Mouse (Mus musculus) testis, adult 2 months (tissue): Measurements from ENCODE around the gene Bend5. TPM values are rescaled to one million over a fixed set of nuclear protein-coding genes. Genes with fewer than 3 reads are reported as not detected.

Experiments
- H3K27ac ChIP-seq: fragments of 200-500 bp; 2 replicates; pipeline ENCODE4 v1.5.1; 2012; ENCODE audit warnings: low read depth, low read length; ENCODE audit not compliant: control insufficient read depth, insufficient read depth
- H3K27me3 ChIP-seq: fragments of 200-500 bp; 2 replicates; pipeline ENCODE4 v1.6.1; 2012; ENCODE audit warnings: mild to moderate bottlenecking, low read length, moderate library complexity; ENCODE audit not compliant: control insufficient read depth, insufficient read depth
- H3K36me3 ChIP-seq: fragments of 200-500 bp; 2 replicates; pipeline ENCODE4 v1.6.1; 2012; ENCODE audit warnings: mild to moderate bottlenecking, low read length; ENCODE audit not compliant: control insufficient read depth, insufficient read depth
- H3K4me1 ChIP-seq: fragments of 200-500 bp; 2 replicates; pipeline ENCODE4 v1.6.1; 2012; ENCODE audit warnings: low read length; ENCODE audit not compliant: control insufficient read depth, insufficient read depth
- H3K4me3 ChIP-seq: fragments of 200-500 bp; 2 replicates; pipeline ENCODE4 v1.5.1; 2012; ENCODE audit warnings: low read depth, mild to moderate bottlenecking, low read length, moderate library complexity, mixed read lengths; ENCODE audit not compliant: control insufficient read depth
- CTCF ChIP-seq: fragments of 200-500 bp; IDR thresholded peaks from 2 replicates; pipeline ENCODE4 v1.5.1; 2012; ENCODE audit warnings: low read depth, mild to moderate bottlenecking, inconsistent platforms, low read length, moderate library complexity; ENCODE audit not compliant: control insufficient read depth, insufficient read depth, insufficient replicate concordance
- POLR2A ChIP-seq: fragments of 200-500 bp; IDR thresholded peaks from 2 replicates; pipeline ENCODE4 v1.6.1; 2012; ENCODE audit warnings: low read depth, mild to moderate bottlenecking, inconsistent platforms, low read length, moderate library complexity; ENCODE audit not compliant: control insufficient read depth
- polyA plus RNA-seq: library from polyadenylated mRNA; depleted of rRNA; stranded (reverse); fragments of >200 nt; gene quantifications from 2 replicates; pipeline ENCODE4 v1.2.3, GENCODE M21; 2012

Gene Bend5
- polyA plus RNA-seq, 1 experiment: 3.2 TPM

DNA sequence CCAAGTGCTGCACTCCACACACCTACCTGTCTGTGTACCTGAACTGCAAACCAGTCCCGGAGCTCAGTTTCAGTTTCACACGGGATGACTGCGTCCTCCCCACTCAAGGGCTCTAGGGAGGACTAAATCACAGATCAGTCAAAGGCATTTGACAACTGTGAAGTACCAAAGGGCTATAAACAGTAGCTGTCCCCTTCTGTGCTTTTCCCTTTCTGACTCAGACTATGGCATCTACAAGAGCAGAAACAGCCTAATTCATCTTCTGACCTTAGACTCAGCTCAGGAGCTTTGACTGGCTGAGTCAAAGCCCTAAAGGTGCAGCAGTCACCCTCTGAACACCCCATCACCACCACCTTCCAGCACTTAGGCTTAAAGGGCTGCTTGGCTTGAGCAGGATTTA is 56.9 kb downstream of the Bend5 start:
- Histone ChIP-seq H3K27me3 (no peaks in the 10 kb centered on the region), H3K4me3 (no peak overlapping the region), H3K27ac (no peak overlapping the region), H3K4me1 (no peaks in the 10 kb centered on the region), H3K36me3 (no peaks in the 10 kb centered on the region)
- TF ChIP-seq POLR2A: no peak
- TF ChIP-seq CTCF: no peak

GRCm38 (mm10) chr4:111472511-111472910 is 57.7 kb downstream of the Bend5 start:
- Histone ChIP-seq H3K27me3 (no peaks in the 10 kb centered on the region), H3K4me1 (no peaks in the 10 kb centered on the region), H3K36me3 (no peaks in the 10 kb centered on the region), H3K27ac (no peak overlapping the region), H3K4me3 (no peak overlapping the region)
- TF ChIP-seq CTCF (no peak), POLR2A (no peak)

DNA sequence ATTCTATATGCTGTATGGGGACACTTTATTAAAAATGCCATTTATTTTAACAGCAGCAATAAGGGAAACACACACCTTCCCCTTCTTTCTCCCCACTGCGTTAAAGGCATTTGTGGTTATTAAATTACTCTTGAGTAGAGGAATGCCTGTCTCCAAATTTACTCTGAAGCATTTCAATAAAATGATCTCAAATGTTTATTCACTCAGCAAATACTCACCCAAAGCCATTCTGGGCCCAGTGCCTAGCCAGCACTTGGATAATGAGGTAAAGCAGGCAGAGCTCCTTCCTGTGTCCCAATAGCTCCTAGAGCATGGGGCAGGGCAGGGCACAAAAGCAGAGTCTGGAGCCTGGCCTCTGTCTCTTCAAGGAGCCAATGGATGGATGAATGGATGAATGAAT is 58.2 kb downstream of the Bend5 start:
- TF ChIP-seq POLR2A (no peak), CTCF (no peak)
- no peak overlapping the region for H3K27ac ChIP-seq
- H3K4me3 ChIP-seq: no peak overlapping the region
- no peaks in the 10 kb centered on the region for H3K27me3 ChIP-seq
- H3K36me3 ChIP-seq: no peaks in the 10 kb centered on the region
- no peaks in the 10 kb centered on the region for H3K4me1 ChIP-seq

DNA sequence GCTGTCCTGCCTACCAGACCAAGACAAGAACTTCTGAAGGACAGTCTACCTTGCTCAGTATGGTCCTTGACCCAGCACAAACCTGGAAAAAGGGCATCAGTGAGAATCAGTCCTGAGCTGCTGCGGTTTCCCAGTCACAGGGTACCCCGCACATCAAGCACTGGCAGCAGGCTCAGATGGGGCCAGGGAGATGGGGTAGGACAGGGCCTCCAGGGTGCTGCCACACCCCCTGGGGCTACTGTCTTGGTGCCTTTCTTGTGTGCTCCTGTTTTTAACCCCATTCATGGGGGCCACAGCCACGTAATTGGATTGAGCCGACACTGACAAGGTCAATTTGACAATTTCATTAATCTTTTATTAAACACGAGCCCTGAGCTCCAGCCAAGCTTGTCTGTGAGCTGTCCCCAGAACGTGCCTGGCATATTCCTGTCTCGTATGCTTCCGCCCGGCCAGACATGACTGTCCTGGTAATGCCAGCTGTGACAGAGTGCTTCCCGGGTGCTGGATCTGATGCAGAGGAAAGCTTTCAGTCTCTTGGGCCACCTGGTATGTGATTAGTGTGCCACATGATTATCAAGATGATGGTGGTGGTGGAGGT is 60.7 kb downstream of the Bend5 start:
- Histone ChIP-seq H3K27ac (no peak overlapping the region), H3K27me3 (no peaks in the 10 kb centered on the region), H3K4me1 (no peaks in the 10 kb centered on the region), H3K36me3 (no peaks in the 10 kb centered on the region), H3K4me3 (no peak overlapping the region)
- TF ChIP-seq POLR2A: no peak
- TF ChIP-seq CTCF: no peak

- no peak overlapping the region for H3K4me3 ChIP-seq
- no peaks in the 10 kb centered on the region for H3K4me1 ChIP-seq
- TF ChIP-seq POLR2A (no peak), CTCF (no peak)
- no peaks in the 10 kb centered on the region for H3K36me3 ChIP-seq
- H3K27ac ChIP-seq: no peak overlapping the region
- no peaks in the 10 kb centered on the region for H3K27me3 ChIP-seq
Observed at GRCm38 (mm10) chr4:111477507-111477906, 62.7 kb downstream of the Bend5 start.

DNA sequence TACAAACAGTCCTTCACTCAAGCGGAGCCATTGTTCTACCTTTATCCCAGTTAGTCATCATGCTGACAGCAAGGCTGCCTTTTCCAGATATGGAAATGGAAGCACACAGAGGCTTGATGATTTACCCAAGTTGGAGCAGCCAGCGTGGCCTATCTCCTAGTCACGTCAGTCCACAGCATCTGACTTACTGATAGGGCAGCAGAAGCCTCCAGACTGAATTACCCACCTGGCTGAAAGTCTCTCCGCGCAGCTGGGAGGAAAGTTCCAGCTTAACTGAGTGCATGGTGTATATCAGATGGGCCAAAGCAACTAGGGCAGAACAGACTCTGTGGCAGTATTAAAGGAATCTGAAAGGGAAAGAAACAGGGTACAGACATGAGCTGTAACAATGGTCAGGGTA is 68.7 kb downstream of the Bend5 start:
- TF ChIP-seq POLR2A: no peak
- TF ChIP-seq CTCF: no peak
- Histone ChIP-seq H3K4me3 (no peak overlapping the region), H3K36me3 (no peaks in the 10 kb centered on the region), H3K27ac (no peak overlapping the region), H3K27me3 (no peaks in the 10 kb centered on the region), H3K4me1 (no peaks in the 10 kb centered on the region)

- TF ChIP-seq POLR2A (no peak), CTCF (no peak)
- Histone ChIP-seq H3K27ac (no peak overlapping the region), H3K4me1 (no peaks in the 10 kb centered on the region)
Observed at GRCm38 (mm10) chr4:111485189-111485588, 70.4 kb downstream of the Bend5 start.

DNA sequence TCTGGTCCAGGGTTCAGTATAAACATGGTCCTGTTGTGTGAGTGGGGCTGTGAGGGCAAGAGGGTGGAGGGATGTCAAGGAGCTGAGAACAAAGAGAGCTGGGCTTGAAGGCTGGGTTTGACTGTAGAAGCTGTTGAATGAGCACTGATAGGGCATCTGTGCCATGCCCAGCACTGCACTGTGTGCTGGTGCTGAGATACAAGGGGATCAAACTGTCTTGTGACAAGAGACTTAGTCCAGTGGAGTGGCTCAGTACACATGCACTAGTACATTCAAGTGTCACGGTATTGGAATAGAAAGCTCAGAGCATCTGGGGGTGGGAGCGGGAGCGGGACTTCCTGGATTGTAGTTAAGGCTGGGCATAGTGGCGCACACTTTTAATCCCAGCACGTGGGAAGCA is 71.4 kb downstream of the Bend5 start:
- Histone ChIP-seq H3K4me1 (no peaks in the 10 kb centered on the region), H3K27me3 (no peaks in the 10 kb centered on the region), H3K4me3 (no peak overlapping the region), H3K27ac (no peak overlapping the region), H3K36me3 (no peaks in the 10 kb centered on the region)
- TF ChIP-seq CTCF: no peak
- TF ChIP-seq POLR2A: no peak

More at GRCm38 (mm10) chr4:111485189-111485588, 70.4 kb downstream of the Bend5 start:
- H3K36me3 ChIP-seq: no peaks in the 10 kb centered on the region
- no peak overlapping the region for H3K4me3 ChIP-seq
- no peaks in the 10 kb centered on the region for H3K27me3 ChIP-seq
